Mouse (Mus musculus) heart, embryonic 12.5 days (tissue): Measurements from ENCODE around the gene Sp7. TPM values are rescaled to one million over a fixed set of nuclear protein-coding genes. Genes with fewer than 3 reads are reported as not detected.

Experiments used
- ATAC-seq: fragments of 200-750 bp; cut with Nextera tagmentation; 2 replicates; pipeline ENCODE4 v1.8.0; 2017; ENCODE audit warnings: moderate TSS enrichment, moderate library complexity; ENCODE audit not compliant: insufficient number of reproducible peaks, low FRiP score
- H3K27ac ChIP-seq: fragments of 300-500 bp; sonication (generic); 2 replicates; pipeline ENCODE4 v1.5.1; 2016; ENCODE audit warnings: mild to moderate bottlenecking, moderate library complexity; ENCODE audit not compliant: poor library complexity, severe bottlenecking
- H3K27me3 ChIP-seq: fragments of 300-500 bp; sonication (generic); replicated peaks from 2 replicates; pipeline ENCODE4 v1.6.1; 2016; ENCODE audit warnings: mild to moderate bottlenecking, moderate library complexity
- H3K36me3 ChIP-seq: fragments of 300-500 bp; sonication (generic); 2 replicates; pipeline ENCODE4 v1.6.1; 2016; ENCODE audit warnings: mild to moderate bottlenecking, moderate library complexity
- H3K4me1 ChIP-seq: fragments of 300-500 bp; sonication (generic); replicated peaks from 2 replicates; pipeline ENCODE4 v1.6.1; 2016; ENCODE audit warnings: mild to moderate bottlenecking
- H3K4me2 ChIP-seq: fragments of 300-500 bp; sonication (generic); 2 replicates; pipeline ENCODE4 v1.6.1; 2016; ENCODE audit warnings: mild to moderate bottlenecking, moderate library complexity
- H3K4me3 ChIP-seq: fragments of 300-500 bp; sonication (generic); 2 replicates; pipeline ENCODE4 v1.5.1; 2016; ENCODE audit warnings: mild to moderate bottlenecking
- H3K9ac ChIP-seq: fragments of 300-500 bp; sonication (generic); 2 replicates; pipeline ENCODE4 v1.6.1; 2016; ENCODE audit warnings: mild to moderate bottlenecking, moderate library complexity
- H3K9me3 ChIP-seq: fragments of 300-500 bp; sonication (generic); replicated peaks from 2 replicates; pipeline ENCODE4 v1.6.1; 2016; ENCODE audit warnings: mild to moderate bottlenecking, moderate library complexity
- WGBS: fragments of 180-500 bp; shearing (Covaris S2); methylation state at CpG from one replicate; pipeline ENCODE4 v1.1.7; 2016; 5-methylcytosine and 5-hydroxymethylcytosine counted together
- polyA plus RNA-seq: library from polyadenylated mRNA; unstranded; fragments of >200 nt; fragmentation: Nextera tagmentation; extraction: Ambion mirVana; gene quantifications from 2 replicates; pipeline ENCODE4 v1.2.1, GENCODE M21; 2016

The Sp7 gene
- polyA plus RNA-seq, 1 experiment from 2014 or later = 0.34 TPM

DNA sequence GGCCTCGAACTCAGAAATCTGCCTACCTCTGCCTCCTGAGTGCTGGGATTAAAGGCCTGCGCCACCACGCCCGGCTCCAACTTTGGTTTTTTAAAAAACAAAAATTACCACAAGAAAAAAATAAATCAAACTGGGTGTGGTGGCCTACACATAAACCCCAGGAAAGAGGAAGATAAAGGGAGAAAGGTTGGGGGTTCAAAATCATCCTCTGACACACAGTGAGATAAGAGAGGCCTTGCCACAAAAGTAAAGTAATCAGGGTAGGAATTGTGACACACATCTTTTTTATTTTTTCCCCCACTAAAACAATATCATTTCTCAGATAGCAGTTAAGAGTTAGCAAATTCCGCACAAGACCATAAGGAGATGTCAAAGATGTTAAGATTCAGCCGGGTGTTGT is 16.7 kb upstream of the Sp7 start:
- Histone ChIP-seq H3K36me3 (no peaks in the 10 kb centered on the region), H3K4me2 (no peak overlapping the region), H3K27ac (no peak overlapping the region), H3K4me1 (no peaks in the 10 kb centered on the region), H3K9me3 (no peaks in the 10 kb centered on the region), H3K27me3 (no peaks in the 10 kb centered on the region), H3K4me3 (no peak overlapping the region), H3K9ac (no peak overlapping the region)
- no peak for ATAC-seq
- 81% methylated on average over 6 of the region's 6 CpGs for WGBS

DNA sequence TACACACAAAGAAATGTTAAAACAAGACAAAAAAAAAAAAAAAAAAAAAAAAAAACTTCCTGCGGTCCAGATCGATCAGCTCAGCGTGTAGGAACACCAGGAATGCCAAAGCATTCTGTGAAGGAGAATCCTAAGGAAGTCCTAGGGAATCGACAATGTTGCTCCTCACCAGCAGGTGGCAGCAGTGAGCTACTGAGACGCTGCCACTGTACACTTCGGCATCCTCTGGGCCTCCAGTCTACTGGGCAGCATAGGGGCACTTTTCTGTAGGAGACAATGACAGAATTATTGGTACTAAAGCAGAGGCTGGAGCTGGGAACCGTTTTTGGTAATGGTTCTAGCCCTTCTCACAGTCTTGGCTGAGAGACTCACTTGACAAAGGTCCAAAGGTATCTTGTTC is 14.6 kb upstream of the Sp7 start:
- Histone ChIP-seq H3K4me1 (peaks cover 11% of the 10 kb centered on the region), H3K4me3 (no peak overlapping the region), H3K36me3 (no peaks in the 10 kb centered on the region), H3K9ac (no peak overlapping the region), H3K4me2 (no peak overlapping the region), H3K9me3 (no peaks in the 10 kb centered on the region), H3K27me3 (no peaks in the 10 kb centered on the region), H3K27ac (no peak overlapping the region)
- 1% methylated on average over 7 of the region's 7 CpGs for WGBS
- peak; percentile 37; the same call in 1 of the 2 replicates for ATAC-seq

DNA sequence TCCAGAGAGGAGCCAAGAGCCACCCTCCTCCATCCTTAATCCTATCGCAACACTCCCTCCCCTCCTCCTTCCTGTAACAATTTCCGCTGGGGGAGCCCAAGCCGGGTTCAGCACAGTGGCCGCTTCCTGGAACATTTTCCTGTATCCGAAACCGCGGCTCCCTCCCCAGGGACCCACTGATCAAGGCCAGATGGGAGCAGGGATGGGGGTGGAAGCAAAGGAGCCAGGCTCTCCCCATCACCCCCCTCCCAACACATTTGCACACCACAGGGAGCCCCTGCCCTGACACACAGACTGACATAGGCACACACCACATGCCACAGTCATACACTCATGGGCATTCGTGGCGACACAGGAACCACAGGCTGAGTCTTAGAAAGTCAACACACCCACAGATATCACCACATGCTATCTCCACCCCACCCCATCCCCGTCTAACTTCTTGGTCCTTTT is 10.9 kb upstream of the Sp7 start:
- H3K27ac ChIP-seq = peak overlapping the region; percentile 74
- 0 out of 2 replicates have a peak overlapping the region, but pooled peaks have one; percentile 75 for H3K9ac ChIP-seq
- peaks cover 17% of the 10 kb centered on the region for H3K4me1 ChIP-seq
- ATAC-seq = 0 out of 2 replicates have a peak, but pooled peaks have one; percentile 60
- peak overlapping the region; percentile 98 for H3K4me2 ChIP-seq
- H3K27me3 ChIP-seq = peaks cover 3% of the 10 kb centered on the region; the same call in 1 of the 2 replicates
- no peaks in the 10 kb centered on the region for H3K36me3 ChIP-seq
- 7% methylated on average over 10 of the region's 10 CpGs for WGBS
- 0 out of 2 replicates have a peak overlapping the region, but pooled peaks have one; percentile 5 for H3K4me3 ChIP-seq
- H3K9me3 ChIP-seq = no peaks in the 10 kb centered on the region

DNA sequence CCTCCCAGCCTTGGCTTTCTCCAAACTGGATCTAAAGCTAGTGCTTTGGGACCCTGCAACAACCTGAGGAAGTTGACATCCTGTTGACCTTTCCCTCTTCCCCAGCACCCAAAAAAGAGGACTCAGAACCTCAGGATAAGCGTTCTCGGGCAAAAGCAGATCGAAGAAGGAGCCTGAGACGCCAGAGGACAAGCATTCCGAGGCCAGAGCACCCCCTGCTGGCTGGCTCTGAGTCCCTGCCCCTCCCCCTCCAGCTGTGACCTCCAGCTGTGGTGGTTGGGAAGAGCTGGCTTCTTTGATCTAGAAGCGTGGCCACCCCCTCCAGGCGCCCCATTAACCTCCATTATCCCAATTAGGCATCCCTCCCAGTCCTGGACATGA is 10.2 kb upstream of the Sp7 start:
- Histone ChIP-seq H3K27ac (peak overlapping the region; percentile 74), H3K9ac (peak overlapping the region; percentile 75), H3K4me3 (peak overlapping the region; percentile 66), H3K27me3 (peaks cover 3% of the 10 kb centered on the region; the same call in 1 of the 2 replicates), H3K9me3 (no peaks in the 10 kb centered on the region), H3K4me2 (peak overlapping the region; percentile 98), H3K4me1 (peaks cover 17% of the 10 kb centered on the region), H3K36me3 (no peaks in the 10 kb centered on the region)
- WGBS = 0% methylated on average over 7 of the region's 7 CpGs
- ATAC-seq = peak; percentile 83

DNA sequence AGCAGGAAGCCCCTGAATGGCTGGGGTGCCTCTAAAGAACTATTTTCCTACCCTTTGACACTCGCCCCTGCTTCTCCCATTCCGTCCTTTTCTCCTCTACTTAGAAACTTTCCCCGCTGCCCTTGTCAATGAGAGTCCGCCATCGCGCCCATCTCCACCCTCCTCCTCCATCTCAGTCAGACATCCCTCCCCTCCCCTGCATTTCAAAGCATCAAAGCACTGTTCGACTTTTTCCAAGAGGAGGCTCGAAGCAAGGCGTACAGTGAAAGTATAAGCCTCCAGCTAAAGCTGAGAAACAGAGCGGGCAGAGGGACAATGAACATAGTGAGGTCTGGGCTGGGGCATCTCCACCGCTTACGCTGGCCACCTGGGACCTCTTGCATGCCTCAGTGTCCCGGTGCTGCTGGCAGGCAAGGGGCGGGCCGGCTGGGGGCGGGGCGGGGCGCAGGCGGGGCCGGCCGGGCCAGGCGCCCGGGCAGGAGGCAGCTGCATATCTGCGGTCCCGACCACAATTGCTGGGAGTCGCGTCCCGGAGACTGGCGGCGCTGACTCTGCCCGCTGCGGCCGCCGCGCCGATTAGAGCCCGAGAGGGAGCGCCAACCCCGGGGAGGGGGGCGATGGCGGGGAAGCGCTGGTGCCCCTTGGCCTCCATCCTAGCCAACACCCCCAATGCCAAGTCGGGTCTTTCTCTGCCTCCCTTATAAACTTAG is 9.6 kb upstream of the Sp7 start:
- WGBS = under 1% methylated on average over 43 of the region's 43 CpGs
- no peaks in the 10 kb centered on the region for H3K36me3 ChIP-seq
- peak overlapping the region; percentile 66 for H3K4me3 ChIP-seq
- ATAC-seq = peak; percentile 90
- peak overlapping the region; percentile 98 for H3K4me2 ChIP-seq
- peaks cover 17% of the 10 kb centered on the region for H3K4me1 ChIP-seq
- H3K9me3 ChIP-seq = no peaks in the 10 kb centered on the region
- peaks cover 8% of the 10 kb centered on the region; the same call in 1 of the 2 replicates for H3K27me3 ChIP-seq
- H3K27ac ChIP-seq = peak overlapping the region; percentile 74
- H3K9ac ChIP-seq = peak overlapping the region; percentile 75

DNA sequence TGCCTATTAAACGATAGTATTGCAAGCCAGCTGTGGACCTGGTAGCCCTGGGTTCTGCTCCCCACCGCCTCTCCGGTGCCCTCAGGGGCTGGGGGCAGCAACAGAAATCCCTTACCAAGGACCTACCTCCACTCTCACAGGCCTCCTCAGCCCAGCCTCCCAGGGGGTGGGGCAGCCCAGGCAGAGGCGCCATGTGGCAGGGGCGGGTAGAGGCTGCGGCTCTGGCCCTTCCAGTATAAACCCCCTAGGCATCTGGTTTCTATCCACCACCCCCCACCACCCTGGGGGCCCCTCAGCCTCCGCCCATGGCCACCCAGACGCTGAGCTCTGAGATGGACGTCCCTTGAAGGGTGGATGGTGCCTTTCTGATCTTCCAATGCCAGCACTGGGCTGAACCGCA is 3.7 kb upstream of the Sp7 start:
- Histone ChIP-seq H3K9ac (peak overlapping the region; percentile 53; the same call in 1 of the 2 replicates), H3K27me3 (peaks cover 51% of the 10 kb centered on the region), H3K27ac (no peak overlapping the region), H3K4me1 (peaks cover 25% of the 10 kb centered on the region), H3K4me3 (0 out of 2 replicates have a peak overlapping the region, but pooled peaks have one; percentile 3), H3K36me3 (no peaks in the 10 kb centered on the region), H3K9me3 (no peaks in the 10 kb centered on the region), H3K4me2 (peak overlapping the region; percentile 53)
- peak; percentile 65; the same call in 1 of the 2 replicates for ATAC-seq
- 4% methylated on average over 10 of the region's 10 CpGs for WGBS

DNA sequence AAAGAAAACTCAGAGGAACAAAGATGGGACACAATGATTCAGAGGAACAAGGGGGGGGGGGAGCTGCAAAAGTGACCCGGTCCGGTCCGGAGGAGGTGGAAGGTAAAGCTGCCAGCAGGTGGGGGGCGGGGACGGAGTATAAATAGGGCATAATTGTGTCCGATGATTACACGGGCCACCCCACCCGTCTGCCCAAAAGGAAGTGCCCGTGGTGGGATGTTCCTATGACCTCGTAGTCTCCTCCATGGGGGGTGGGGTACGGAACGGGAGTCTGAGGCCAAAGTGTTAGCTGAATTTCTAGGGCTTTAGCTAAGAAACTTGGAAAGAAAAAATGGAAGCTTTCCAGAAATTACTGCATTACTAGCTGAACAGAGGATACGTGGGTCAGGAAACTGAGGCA is 3.0 kb upstream of the Sp7 start:
- no peak for ATAC-seq
- WGBS = 11% methylated on average over 13 of the region's 13 CpGs
- Histone ChIP-seq H3K27me3 (peaks cover 57% of the 10 kb centered on the region), H3K9me3 (no peaks in the 10 kb centered on the region), H3K27ac (no peak overlapping the region), H3K36me3 (no peaks in the 10 kb centered on the region), H3K9ac (no peak overlapping the region), H3K4me3 (peak overlapping the region; percentile 13; the same call in 1 of the 2 replicates), H3K4me1 (peaks cover 28% of the 10 kb centered on the region), H3K4me2 (peak overlapping the region; percentile 53)

DNA sequence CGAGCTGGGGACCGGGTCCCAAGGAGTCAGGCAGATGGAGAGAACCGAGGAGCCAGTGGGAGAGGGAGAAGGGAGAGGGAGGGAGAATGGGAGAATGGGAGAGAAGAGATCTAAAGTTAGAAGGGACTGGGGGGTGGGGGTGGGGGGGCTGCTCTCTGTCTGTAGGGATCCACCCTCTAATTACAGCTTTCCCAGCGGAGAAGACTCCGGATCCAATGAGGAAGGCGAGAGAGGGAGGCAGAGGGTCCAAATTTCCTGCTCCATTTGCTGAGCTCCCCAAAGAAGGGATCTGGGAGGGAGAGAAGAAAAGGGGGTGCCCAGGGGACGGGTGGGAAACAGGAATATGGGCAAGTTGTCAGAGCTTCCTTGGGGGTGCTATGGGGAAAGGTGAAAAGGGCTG is 744 bp downstream of the Sp7 start:
- Histone ChIP-seq H3K36me3 (no peaks in the 10 kb centered on the region), H3K4me3 (peak overlapping the region; percentile 33), H3K27me3 (peaks cover 58% of the 10 kb centered on the region), H3K9ac (peak overlapping the region; percentile 44), H3K4me1 (peaks cover 36% of the 10 kb centered on the region), H3K9me3 (no peaks in the 10 kb centered on the region), H3K27ac (no peak overlapping the region), H3K4me2 (peak overlapping the region; percentile 69)
- WGBS = 7% methylated on average over 7 of the region's 7 CpGs
- no peak for ATAC-seq

DNA sequence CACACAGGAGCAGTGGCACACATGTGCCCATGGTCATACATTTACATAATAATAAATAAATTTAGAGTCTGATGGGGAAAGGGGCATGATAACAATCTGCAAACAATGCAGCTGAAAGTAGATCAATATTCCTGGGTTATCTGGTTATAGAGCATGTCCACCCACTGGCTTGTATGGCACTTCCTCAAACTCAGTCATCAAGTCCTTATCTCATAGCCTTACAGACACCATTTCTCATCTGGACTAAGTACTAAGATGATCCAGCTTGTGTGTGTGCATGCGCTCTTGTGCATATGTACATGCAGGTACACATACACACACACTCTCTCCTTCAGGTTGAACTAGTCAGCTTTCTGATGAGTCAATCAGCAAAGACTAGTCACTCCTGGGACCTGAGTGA is 2.3 kb downstream of the Sp7 start:
- WGBS = 87% methylated on average over 1 of the region's 1 CpGs

DNA sequence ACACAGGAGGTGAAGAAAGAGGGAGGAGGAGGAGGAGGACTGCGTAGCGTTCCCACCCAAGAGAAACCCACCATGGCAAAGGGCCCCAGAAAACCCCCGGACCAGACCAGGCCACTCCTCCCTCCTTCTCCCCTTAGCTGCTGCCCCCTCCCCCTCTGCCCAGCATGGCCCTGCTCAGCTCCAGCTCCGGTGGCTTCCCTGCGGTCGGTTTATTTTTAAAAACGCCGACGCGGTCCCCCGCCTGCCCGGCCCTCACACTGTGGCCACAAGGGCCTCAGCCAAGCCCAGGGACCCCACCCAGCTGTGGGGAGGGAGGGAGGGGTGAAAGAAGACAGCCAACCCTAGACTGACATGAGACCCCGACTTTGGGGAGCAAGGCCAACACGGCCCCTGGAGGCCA is 4.3 kb downstream of the Sp7 start:
- peak overlapping the region; percentile 58 for H3K9ac ChIP-seq
- no peaks in the 10 kb centered on the region for H3K36me3 ChIP-seq
- 1% methylated on average over 12 of the region's 14 CpGs for WGBS
- H3K4me3 ChIP-seq = peak overlapping the region; percentile 26
- no peaks in the 10 kb centered on the region for H3K9me3 ChIP-seq
- H3K4me1 ChIP-seq = peaks cover 39% of the 10 kb centered on the region
- peak overlapping the region; percentile 62 for H3K4me2 ChIP-seq
- H3K27me3 ChIP-seq = peaks cover 64% of the 10 kb centered on the region
- peak; percentile 56; the same call in 1 of the 2 replicates for ATAC-seq
- no peak overlapping the region for H3K27ac ChIP-seq

More for the DNA sequence above, 2.3 kb downstream of the Sp7 start:
- ATAC-seq = no peak
- Histone ChIP-seq H3K9ac (no peak overlapping the region), H3K4me2 (no peak overlapping the region), H3K27me3 (peaks cover 54% of the 10 kb centered on the region), H3K27ac (no peak overlapping the region), H3K4me1 (peaks cover 22% of the 10 kb centered on the region), H3K4me3 (no peak overlapping the region), H3K9me3 (no peaks in the 10 kb centered on the region), H3K36me3 (no peaks in the 10 kb centered on the region)

DNA sequence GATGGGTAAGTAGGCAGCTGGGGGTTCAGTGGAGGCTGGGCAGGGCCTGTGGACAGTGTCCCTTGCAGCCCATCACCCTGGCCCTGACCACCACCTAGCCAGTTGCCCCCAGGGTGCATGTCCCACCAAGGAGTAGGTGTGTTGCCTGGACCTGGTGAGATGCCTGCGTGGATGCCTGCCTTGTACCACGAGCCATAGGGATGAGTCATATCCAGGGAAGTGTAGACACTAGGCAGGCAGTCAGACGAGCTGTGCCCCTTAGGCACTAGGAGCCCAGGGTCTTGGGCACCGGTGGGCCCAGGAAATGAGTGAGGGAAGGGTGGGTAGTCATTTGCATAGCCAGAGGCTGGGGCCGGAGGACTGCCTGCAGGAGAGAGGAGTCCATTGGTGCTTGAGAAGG is 8.1 kb downstream of the Sp7 start:
- Histone ChIP-seq H3K27me3 (peaks cover 51% of the 10 kb centered on the region), H3K4me2 (no peak overlapping the region; the same call in 1 of the 2 replicates), H3K36me3 (no peaks in the 10 kb centered on the region), H3K27ac (no peak overlapping the region), H3K4me3 (peak overlapping the region; percentile 28; the same call in 1 of the 2 replicates), H3K9ac (0 out of 2 replicates have a peak overlapping the region, but pooled peaks have one; percentile 44), H3K9me3 (no peaks in the 10 kb centered on the region), H3K4me1 (peaks cover 43% of the 10 kb centered on the region)
- WGBS = 20% methylated on average over 5 of the region's 5 CpGs
- no peak for ATAC-seq
